Mouse (Mus musculus) heart, embryonic 10.5 days (tissue): Measurements from ENCODE around the gene Pip5k1c. TPM values are rescaled to one million over a fixed set of nuclear protein-coding genes. Genes with fewer than 3 reads are reported as not detected.

Experiments used
- DNase-seq: peaks from one replicate; pipeline ENCODE4 v3.0.0-alpha.2; 2017; ENCODE audit warnings: low spot score
- H3K27ac ChIP-seq: fragments of 300-500 bp; sonication (generic); 2 replicates; pipeline ENCODE4 v1.5.1; 2016; ENCODE audit warnings: mild to moderate bottlenecking
- H3K27me3 ChIP-seq: fragments of 300-500 bp; sonication (generic); 2 replicates; pipeline ENCODE4 v1.6.1; 2016; ENCODE audit warnings: mild to moderate bottlenecking; ENCODE audit not compliant: poor library complexity, insufficient read depth, severe bottlenecking
- H3K36me3 ChIP-seq: fragments of 300-500 bp; sonication (generic); 2 replicates; pipeline ENCODE4 v1.6.1; 2016; ENCODE audit warnings: mild to moderate bottlenecking, moderate library complexity
- H3K4me1 ChIP-seq: fragments of 300-500 bp; sonication (generic); 2 replicates; pipeline ENCODE4 v1.6.1; 2016; ENCODE audit warnings: mild to moderate bottlenecking
- H3K4me3 ChIP-seq: fragments of 300-500 bp; sonication (generic); 2 replicates; pipeline ENCODE4 v1.5.1; 2016; ENCODE audit warnings: mild to moderate bottlenecking, moderate library complexity
- H3K9me3 ChIP-seq: fragments of 300-500 bp; sonication (generic); 2 replicates; pipeline ENCODE4 v1.6.1; 2016; ENCODE audit warnings: mild to moderate bottlenecking, moderate library complexity
- WGBS: fragments of 180-500 bp; shearing (Covaris S2); methylation state at CpG from one replicate; pipeline ENCODE4 v1.1.7; 2016; 5-methylcytosine and 5-hydroxymethylcytosine counted together
- polyA plus RNA-seq: library from polyadenylated mRNA; unstranded; fragments of >200 nt; fragmentation: Nextera tagmentation; extraction: Ambion mirVana; gene quantifications from 2 replicates; pipeline ENCODE4 v1.2.1, GENCODE M21; 2016

Pip5k1c gene
- polyA plus RNA-seq, 1 experiment from 2014 or later = 55.9 TPM

DNA sequence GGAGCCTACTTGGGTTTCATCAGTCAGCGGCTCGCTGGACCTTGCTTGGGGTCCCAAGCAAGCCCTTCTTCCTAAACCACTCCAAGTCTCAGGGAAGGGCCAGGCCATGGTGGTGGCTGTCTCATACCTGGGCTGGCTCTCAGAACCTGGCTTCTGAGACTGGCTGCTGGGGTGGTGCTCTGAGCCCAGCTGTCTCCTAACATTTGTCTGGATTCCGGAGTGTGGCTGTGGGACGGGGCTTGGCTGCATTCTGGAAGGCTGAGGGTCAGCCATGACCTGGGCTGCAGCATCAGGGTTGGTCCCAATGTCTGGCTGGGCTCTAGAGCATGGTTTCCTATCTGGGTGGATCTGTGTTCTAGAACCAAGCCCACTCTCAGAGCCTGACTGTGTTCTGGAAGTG, 43.8 kb downstream of the Pip5k1c start:
- Histone ChIP-seq H3K9me3 (no peaks in the 10 kb centered on the region), H3K4me1 (peaks cover 60% of the 10 kb centered on the region), H3K4me3 (no peak overlapping the region), H3K27me3 (peaks cover 78% of the 10 kb centered on the region), H3K27ac (no peak overlapping the region), H3K36me3 (peaks cover 15% of the 10 kb centered on the region)
- no peak for DNase-seq
- WGBS = 79% methylated on average over 4 of the region's 4 CpGs

DNA sequence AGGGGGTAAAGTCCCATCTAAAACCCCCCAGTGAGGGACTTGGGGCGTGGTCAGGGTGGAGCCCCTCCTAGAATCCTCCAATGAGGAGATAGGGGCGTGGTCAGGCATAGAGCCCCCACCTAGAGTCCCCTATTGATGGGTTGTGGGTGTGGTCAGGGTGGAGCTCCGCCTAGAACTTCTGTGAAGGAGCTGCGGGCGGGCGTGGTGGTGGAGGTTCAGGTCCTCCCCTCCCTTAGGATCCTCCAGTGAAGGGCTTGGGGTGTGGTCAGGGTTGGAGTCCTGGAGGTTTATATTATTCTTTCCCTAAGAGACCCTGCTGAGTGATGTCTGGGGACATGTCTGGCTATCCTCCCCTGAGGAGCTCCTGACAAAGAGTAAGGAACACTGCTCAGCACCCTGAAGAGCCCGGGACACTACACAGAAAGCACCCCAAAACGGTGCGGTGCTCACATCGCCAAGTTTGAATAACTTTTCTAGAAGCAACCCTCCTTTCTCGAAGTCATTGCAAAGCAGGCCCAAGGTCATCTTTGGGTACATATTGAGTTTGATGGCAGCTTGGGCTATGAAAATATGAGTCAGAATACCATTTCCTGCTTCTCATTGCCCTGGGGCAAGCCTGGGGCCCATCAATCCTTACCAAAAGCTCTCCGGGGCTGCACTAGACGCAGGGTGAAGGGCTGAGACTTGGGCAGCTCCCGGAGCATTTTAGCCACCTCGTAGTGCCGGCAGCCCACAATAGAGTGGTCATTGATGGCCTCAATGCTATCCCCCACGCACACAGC, 48.0 kb downstream of the Pip5k1c start:
- H3K4me3 ChIP-seq = no peak overlapping the region
- no peak overlapping the region for H3K27ac ChIP-seq
- H3K36me3 ChIP-seq = peaks cover 8% of the 10 kb centered on the region
- 35% methylated on average over 17 of the region's 17 CpGs for WGBS
- H3K4me1 ChIP-seq = peaks cover 42% of the 10 kb centered on the region
- H3K27me3 ChIP-seq = peaks cover 83% of the 10 kb centered on the region
- H3K9me3 ChIP-seq = no peaks in the 10 kb centered on the region
- DNase-seq = no peak

DNA sequence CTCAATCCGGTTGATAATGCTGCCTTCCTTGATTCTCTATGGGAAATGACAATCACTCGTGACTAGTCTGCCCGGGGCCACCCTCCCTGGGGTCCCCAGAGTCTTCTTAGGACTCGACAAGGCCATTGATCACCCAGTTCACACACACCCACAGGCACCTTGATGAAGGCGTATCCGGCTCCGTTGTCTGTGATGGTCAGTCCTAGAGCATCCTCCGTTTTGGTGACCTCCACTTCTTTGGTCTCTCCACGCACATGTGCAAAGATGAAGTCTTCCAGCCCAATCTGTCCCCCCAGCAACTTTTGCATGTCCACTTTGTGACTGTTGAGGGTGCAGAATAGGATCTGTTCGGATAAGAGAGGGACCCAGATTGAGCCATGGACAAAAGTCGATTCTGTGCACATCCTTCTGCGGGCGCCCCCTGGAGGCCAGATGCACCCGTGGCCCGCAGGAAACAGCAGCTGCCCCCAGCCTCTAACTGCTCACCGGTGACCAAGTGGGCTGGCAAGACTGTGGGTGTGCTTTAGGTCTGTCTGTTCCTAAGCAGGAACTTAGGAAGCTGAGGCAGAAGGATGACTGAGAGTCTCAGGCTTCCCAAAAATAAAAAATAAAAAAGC, 48.7 kb downstream of the Pip5k1c start:
- Histone ChIP-seq H3K36me3 (peaks cover 12% of the 10 kb centered on the region), H3K27me3 (peaks cover 86% of the 10 kb centered on the region), H3K27ac (no peak overlapping the region), H3K9me3 (no peaks in the 10 kb centered on the region), H3K4me3 (no peak overlapping the region), H3K4me1 (peaks cover 39% of the 10 kb centered on the region)
- no peak for DNase-seq
- WGBS = 29% methylated on average over 16 of the region's 16 CpGs

DNA sequence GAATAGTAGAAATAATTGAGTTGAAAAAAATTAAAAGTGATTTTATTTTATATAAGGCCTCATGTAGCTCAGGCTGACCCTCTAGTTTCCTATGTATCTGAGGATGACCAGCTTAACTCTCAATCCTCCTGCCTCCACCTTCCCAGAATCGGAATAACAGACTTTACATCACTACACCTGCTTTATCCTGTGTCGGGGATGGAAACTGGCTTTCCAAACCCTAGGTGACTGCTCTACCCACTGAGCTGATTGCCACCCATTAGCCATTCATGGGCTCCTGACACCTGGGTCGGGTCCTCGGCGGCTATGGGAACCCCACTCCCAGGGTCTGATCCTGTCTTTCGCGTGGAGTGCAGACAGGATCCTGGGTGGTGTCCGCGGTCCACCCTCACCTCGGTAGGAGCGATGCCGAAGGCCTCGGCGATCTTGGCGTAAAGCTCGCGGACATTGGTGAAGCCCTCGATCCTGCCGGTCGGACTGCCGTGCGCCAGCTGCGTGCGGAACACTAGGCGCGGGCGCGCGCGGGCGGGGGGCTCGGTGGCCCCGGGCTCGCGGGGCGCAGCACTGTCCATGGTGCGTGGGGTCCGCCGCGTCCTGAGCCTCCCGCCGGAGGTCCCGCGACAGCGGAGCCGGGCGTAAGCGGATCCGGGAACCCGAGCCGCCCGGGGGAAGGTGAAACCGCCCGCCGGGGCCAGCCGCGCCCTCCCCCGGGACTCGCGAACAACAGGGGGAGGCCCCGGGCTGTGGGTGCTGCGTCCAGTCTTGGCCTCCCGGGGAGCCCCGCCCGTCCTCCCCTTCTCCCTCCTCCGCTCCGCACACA, 50.1 kb downstream of the Pip5k1c start, which contains the start of gene Gipc3:
Gipc3 (minus strand) TSS at position 581 of the 820 bp plus-strand sequence.
- no peak for DNase-seq
- Histone ChIP-seq H3K4me3 (peak within 1 kb of the TSS; percentile 61), H3K27ac (peak within 1 kb of the TSS; percentile 50), H3K9me3 (no peaks in the 10 kb centered on the region), H3K4me1 (peaks cover 48% of the 10 kb centered on the region), H3K27me3 (peaks cover 83% of the 10 kb centered on the region), H3K36me3 (peaks cover 20% of the 10 kb centered on the region)
- WGBS = 6% methylated on average over 64 of the region's 67 CpGs

DNA sequence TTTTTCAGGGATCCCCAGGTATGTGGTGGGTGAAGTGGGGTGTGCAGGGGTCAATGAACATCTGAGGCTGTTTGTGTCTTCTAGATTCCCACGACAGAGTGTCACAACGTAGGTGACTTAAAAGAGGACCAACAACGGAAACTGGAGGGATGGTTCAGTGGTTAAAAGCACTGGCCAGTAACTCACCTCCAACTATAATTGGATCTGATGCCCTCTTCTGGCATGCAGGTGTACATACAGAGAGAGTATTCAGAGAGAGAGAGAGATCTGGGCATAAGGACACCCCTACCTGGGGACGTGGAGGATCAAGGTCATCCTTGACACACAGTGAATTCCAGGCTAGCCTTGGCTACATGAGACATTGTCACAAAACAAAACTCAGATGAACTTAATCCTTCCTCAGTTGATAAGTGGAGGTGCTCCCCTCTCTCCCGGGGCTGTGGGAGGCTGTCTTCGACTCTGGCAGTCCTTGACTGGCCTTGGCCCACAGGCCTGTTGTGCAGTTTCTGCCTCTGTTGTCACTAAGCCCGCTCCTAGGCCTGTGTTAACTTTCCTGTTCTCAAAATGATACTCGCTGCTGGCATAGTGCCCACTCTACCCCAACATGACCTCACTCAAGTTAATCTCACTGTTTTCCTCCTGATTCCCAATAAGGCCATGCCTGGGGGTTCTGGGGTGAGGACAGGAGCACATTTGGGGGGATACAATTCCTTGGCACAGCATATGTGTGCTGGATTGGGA, 51.8 kb downstream of the Pip5k1c start:
- Histone ChIP-seq H3K27ac (no peak overlapping the region), H3K36me3 (peaks cover 30% of the 10 kb centered on the region), H3K4me1 (peaks cover 60% of the 10 kb centered on the region), H3K9me3 (no peaks in the 10 kb centered on the region), H3K27me3 (peaks cover 73% of the 10 kb centered on the region), H3K4me3 (no peak overlapping the region; the same call in 1 of the 2 replicates)
- WGBS = 43% methylated on average over 8 of the region's 8 CpGs
- no peak for DNase-seq

DNA sequence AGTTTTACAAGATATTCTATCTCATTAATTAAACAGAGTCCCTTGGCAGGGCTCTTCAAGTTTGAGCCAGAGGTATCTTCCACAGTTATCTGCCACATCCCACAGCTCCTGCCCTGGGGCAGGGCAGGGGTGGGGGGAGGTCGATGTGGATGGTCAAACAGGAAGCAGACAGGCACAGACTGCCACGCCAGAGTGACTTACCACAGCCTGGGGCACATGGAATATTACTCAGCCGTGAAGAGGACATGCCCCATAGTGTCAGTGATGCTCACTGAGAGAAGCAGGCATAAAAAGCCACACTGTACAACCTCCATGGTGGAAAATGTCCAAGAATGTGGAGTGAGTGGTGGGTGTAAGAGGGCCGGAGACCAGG, 52.4 kb downstream of the Pip5k1c start:
- no peak for DNase-seq
- Histone ChIP-seq H3K27me3 (peaks cover 71% of the 10 kb centered on the region), H3K9me3 (no peaks in the 10 kb centered on the region), H3K36me3 (peaks cover 30% of the 10 kb centered on the region), H3K4me1 (peaks cover 61% of the 10 kb centered on the region), H3K4me3 (no peak overlapping the region), H3K27ac (no peak overlapping the region)
- 82% methylated on average over 4 of the region's 4 CpGs for WGBS

DNA sequence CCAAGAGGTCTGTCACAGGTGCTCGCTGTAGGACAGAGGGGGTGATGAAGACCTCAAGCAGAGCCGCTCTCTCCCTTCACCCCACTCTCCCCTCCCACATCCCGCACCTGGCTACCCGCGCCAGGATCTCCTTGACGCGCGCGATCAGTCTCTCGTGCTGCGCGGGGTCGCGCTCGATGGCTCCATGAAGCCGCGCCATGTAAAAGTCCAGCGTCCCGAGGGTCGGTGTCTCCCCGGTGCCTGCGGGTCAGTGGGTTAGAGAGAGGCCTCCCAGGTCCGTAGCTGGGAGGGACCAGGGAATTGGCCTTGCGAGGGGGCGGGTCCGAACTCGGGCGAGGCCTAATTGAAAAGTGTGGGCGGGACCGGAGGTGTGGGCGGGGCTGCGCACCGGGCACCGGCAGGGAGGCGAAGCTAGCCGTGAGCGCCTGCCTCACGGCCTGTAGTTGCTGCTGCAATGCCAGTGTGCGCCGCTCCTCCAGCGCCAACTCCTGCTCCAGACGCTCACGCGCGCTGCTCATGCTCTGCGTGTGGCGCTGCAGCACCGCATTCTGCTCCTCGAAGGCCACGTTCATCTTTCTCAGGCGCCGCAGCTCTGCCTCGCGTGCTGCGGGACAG, 53.8 kb downstream of the Pip5k1c start:
- peaks cover 56% of the 10 kb centered on the region for H3K27me3 ChIP-seq
- 9% methylated on average over 55 of the region's 55 CpGs for WGBS
- H3K4me1 ChIP-seq = peaks cover 52% of the 10 kb centered on the region
- H3K4me3 ChIP-seq = peak overlapping the region; percentile 54
- H3K36me3 ChIP-seq = peaks cover 30% of the 10 kb centered on the region
- DNase-seq = peak; percentile 93
- H3K27ac ChIP-seq = peak overlapping the region; percentile 73; the same call in 1 of the 2 replicates
- no peaks in the 10 kb centered on the region for H3K9me3 ChIP-seq

DNA sequence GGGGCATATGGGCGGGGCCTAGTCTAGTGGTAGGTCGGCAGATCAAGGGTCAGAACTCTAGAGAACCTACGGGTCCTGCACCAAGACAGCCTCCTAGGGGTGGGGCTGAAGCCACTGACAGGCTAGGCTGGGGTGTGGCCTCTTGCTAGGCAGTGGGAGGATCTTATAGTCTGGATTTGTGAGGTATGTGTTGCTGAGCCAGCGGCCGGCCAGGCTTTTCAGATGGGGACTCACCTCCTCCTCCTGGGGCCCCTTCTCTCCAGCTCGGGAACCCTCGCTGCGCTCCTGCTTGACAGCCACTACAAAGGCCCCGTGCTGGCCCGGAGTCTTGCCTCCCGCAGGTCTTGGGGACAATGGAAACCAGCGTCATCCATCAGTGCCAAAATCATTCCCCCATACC, 56.4 kb downstream of the Pip5k1c start:
- Histone ChIP-seq H3K9me3 (no peaks in the 10 kb centered on the region), H3K4me1 (peaks cover 49% of the 10 kb centered on the region), H3K27ac (peak overlapping the region; percentile 96), H3K27me3 (peaks cover 32% of the 10 kb centered on the region), H3K4me3 (peak overlapping the region; percentile 85), H3K36me3 (peaks cover 30% of the 10 kb centered on the region)
- WGBS = 4% methylated on average over 12 of the region's 12 CpGs
- no peak for DNase-seq

DNA sequence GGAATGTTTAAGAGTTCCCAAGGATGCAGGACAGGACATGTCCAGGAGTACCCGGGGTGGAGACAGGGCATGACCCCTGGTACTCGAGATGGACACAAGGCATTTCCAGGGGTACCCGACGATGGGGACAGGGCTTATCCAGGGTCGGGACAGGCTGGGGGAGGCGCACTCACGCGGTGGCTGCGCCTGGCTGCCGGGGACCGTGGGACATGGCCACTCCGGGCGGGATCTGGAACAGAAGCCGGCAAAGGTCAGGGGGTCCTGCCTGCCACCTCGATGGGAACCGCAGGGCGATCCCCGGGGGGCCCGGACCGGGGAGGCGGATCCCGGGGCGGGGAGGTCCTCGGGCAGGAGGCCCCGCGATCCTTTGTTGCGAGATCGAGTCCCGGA, 57.2 kb downstream of the Pip5k1c start:
- H3K4me3 ChIP-seq = peak overlapping the region; percentile 85
- H3K4me1 ChIP-seq = peaks cover 57% of the 10 kb centered on the region
- no peak for DNase-seq

DNA sequence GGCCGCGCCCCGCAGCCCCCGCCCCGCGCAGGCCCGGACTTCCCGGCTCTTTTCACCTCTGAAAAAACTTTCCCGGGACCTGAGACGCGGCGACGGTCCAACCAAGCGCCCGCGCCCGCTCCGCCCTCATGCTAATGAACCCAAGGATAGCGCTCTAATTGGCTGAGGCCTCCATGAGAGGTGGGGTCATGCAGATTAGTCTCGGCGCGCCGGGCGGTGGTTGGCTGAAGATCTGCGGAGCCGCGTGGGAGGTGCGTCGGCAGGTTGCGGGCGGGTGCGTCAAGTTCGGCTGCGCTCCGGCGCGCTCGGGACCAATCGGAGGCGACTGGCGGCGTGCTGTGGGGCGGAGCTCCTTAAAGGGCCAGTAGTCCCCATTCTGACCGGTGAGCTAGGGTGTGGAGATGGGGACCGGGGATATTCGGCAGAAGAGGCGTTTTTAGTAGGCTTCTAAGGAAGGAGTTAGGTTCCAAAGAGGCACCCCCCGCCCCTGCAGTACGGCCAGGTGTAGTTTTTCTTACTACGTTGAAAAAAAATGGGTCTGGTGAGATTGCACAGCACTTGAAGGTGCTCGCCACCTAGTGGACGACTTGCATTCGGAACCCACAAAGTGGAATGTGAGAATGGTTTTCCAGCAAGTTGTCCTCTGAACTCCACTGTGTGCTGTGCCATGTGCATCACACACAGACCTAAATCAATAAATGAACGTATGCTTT, 57.7 kb downstream of the Pip5k1c start, which contains the start of gene Hmg20b:
Hmg20b (minus strand) TSS at position 130 of the 713 bp plus-strand sequence.
- WGBS = under 1% methylated on average over 54 of the region's 54 CpGs
- H3K27ac ChIP-seq = peak within 1 kb of the TSS; percentile 96
- H3K4me3 ChIP-seq = peak within 1 kb of the TSS; percentile 85
- H3K36me3 ChIP-seq = peaks cover 25% of the 10 kb centered on the region
- H3K4me1 ChIP-seq = peaks cover 62% of the 10 kb centered on the region
- DNase-seq = peak; percentile 100
- H3K27me3 ChIP-seq = peaks cover 19% of the 10 kb centered on the region; the same call in 1 of the 2 replicates
- H3K9me3 ChIP-seq = no peaks in the 10 kb centered on the region

More for the DNA sequence above, 57.2 kb downstream of the Pip5k1c start:
- H3K9me3 ChIP-seq = no peaks in the 10 kb centered on the region
- H3K27me3 ChIP-seq = peaks cover 24% of the 10 kb centered on the region
- peaks cover 30% of the 10 kb centered on the region for H3K36me3 ChIP-seq
- WGBS = 1% methylated on average over 29 of the region's 29 CpGs
- peak overlapping the region; percentile 96 for H3K27ac ChIP-seq

DNA sequence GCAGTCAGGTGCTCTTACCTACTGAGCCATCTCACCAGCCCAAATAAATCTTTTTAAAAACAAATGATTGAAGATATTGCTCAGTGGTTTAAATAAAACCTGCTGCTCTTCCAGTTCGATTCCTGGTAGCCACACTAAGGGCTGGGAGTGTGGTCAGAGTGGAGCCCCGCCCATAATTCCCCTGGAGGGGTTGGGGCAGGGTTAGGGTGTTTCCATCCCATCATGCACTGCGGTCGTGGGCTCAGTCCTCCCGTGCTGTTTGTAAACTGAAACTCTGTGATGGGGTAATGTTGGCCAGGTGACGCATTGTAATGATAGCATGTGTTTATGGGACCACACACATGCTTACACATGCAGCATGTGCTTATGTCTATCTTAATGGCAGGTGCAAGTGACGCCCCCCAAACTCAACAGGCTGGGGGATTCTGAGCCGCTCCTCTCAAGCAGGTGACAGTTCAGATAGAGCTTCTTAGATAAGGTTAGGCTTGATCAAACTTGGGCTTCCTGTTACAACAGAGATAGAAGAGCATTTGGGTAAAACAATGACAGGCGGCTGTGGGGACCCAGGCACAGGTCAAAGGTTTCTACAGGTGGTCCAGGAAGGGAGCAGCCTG, 59.0 kb downstream of the Pip5k1c start:
- H3K27ac ChIP-seq = no peak overlapping the region
- H3K4me3 ChIP-seq = no peak overlapping the region
- DNase-seq = no peak
- 18% methylated on average over 9 of the region's 9 CpGs for WGBS
- peaks cover 18% of the 10 kb centered on the region for H3K36me3 ChIP-seq
- peaks cover 9% of the 10 kb centered on the region; the same call in 1 of the 2 replicates for H3K27me3 ChIP-seq
- peaks cover 65% of the 10 kb centered on the region for H3K4me1 ChIP-seq
- H3K9me3 ChIP-seq = no peaks in the 10 kb centered on the region
